Mouse (Mus musculus): ENCODE data around the gene Deup1. TPM values are rescaled to one million over a fixed set of nuclear protein-coding genes. Genes with fewer than 3 reads are reported as not detected.

Gene Deup1
- 1.3 TPM for polyA plus RNA-seq (2014; fragmentation: Illumina TruSeq; extraction: RNeasy Lipid Tissue Mini Kit (QIAGEN cat#74804); ENCODE audit: insufficient read depth, low read depth, low replicate concordance)

GRCm38 (mm10) chr9:15627785-15628287 is at the start of gene Deup1:
Gene Deup1 (minus strand): TSS chr9:15627933.

Other genes with a start within 250 kb of the Deup1 start
- gene Smco4, start 134.5 kb downstream of the Deup1 start, polyA plus RNA-seq (2014; fragmentation: Illumina TruSeq; extraction: RNeasy Lipid Tissue Mini Kit (QIAGEN cat#74804); ENCODE audit: insufficient read depth, low read depth, low replicate concordance), result 49.6 TPM
- 6.0 TPM for gene Slc36a4, start 81.8 kb upstream of the Deup1 start, polyA plus RNA-seq (2014; fragmentation: Illumina TruSeq; extraction: RNeasy Lipid Tissue Mini Kit (QIAGEN cat#74804); ENCODE audit: insufficient read depth, low read depth, low replicate concordance)
- not detected for gene Mtnr1b, start 246.6 kb upstream of the Deup1 start, polyA plus RNA-seq (2014; fragmentation: Illumina TruSeq; extraction: RNeasy Lipid Tissue Mini Kit (QIAGEN cat#74804); ENCODE audit: insufficient read depth, low read depth, low replicate concordance)